Mouse (Mus musculus) left cerebral cortex, adult 18-20 months (tissue): Measurements from ENCODE around the gene Tfcp2l1. TPM values are rescaled to one million over a fixed set of nuclear protein-coding genes. Genes with fewer than 3 reads are reported as not detected.
A peak's percentile ranks its signal among the peaks of the same experiment; 100 is the strongest.
"Not testable (repeated sequence)": the region's sequence is repeated elsewhere in the genome, so short reads cannot be mapped to it uniquely, and the experiment has no call there.

ENCODE experiments used
- DNase-seq, 2 experiments: peaks; one replicate each; pipeline ENCODE4 v3.0.0; 2021 to 2022; ENCODE audit warnings: low spot score in 2 of 2, mixed read lengths in 1 of 2
- long read RNA-seq, 2 experiments: library from polyadenylated mRNA; stranded (forward); transcript quantifications; one replicate each; pipeline ENCODE4 v2.0.0; 2021
- total RNA-seq, 2 experiments: library from RNA; stranded (reverse); gene quantifications; 2 replicates each; pipeline ENCODE4 v1.2.3; 2021

Tfcp2l1 gene
- total RNA-seq: 1 to 10 TPM; 2.7 to 2.9 TPM
- long read RNA-seq, experiment 1, full-length matches to known transcripts: 1 of 2 reads
- long read RNA-seq, experiment 1, partial matches to known transcripts: 0 of 2 reads
- long read RNA-seq, experiment 1, other reads (novel, unspliced or antisense): 1 of 2 reads
- long read RNA-seq, experiment 2, partial matches to known transcripts: 1 of 2 reads
- long read RNA-seq, experiment 2, other reads (novel, unspliced or antisense): 1 of 2 reads

DNA sequence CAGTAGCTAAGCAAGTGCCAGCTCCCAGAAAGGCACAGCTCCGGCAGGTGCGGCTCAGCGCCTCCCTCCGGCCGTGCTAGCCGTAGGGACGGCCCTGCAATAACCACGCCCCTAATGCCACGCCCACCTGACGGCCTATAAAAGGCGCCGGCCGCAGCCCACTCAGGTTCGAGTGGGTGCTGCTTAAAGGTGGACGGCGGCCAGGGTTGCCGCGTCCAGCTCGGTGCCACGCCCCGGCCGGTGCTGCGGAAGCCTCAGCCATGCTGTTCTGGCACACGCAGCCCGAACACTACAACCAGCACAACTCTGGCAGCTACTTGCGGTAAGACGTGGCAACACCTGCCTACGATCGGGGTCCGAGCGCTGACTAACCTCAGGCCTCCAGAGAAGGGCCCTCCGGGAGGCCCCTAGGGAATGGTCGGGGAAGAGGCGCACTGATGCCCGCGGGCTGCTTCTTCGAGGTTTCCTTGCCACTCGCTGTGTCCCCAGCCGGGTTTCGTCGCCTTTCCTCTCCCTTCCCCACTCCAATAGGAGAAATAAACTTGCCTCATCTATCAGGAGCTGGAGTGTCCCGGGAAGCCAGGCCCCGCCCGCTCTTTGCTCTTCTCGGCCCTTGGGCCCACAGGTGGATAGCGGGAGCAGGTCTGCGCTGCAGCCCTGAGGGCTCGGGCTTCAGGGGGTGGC is at the start of gene Tfcp2l1:
Gene Tfcp2l1, plus strand, starts transcription at position 165 of the 684 bp plus-strand sequence.
- peak; percentile 39 to 44 for DNase-seq

- DNase-seq: no peak
Measured at GRCm38 (mm10) chr1:118580174-118580702, 47.5 kb upstream of the Tfcp2l1 start.

DNA sequence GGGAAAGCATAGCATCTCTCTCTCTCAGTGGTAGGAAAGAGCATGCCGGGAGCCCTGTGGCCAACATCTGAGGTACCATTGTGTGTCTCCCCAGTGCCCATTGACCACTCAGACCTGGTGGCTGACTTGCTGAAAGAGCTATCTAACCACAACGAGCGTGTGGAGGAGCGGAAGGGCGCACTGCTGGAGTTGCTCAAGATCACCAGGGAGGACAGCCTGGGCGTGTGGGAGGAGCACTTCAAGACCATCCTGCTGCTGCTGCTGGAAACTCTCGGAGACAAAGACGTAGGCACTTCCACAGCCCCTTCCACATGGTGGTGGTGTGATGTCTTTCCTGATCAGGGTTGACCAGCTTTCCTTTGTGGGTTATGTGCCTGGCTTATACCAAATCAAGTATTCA is 46.6 kb upstream of the Tfcp2l1 start:
- no peak for DNase-seq

- DNase-seq: no peak
Measured at GRCm38 (mm10) chr1:118589721-118590120, 38.0 kb upstream of the Tfcp2l1 start.

- no peak for DNase-seq
Measured at GRCm38 (mm10) chr1:118592933-118593332, 34.8 kb upstream of the Tfcp2l1 start.

- DNase-seq: no peak
Measured at GRCm38 (mm10) chr1:118595395-118595794, 32.4 kb upstream of the Tfcp2l1 start.

GRCm38 (mm10) chr1:118597475-118598213 is 30.1 kb upstream of the Tfcp2l1 start:
- DNase-seq: no peak

GRCm38 (mm10) chr1:118598339-118598738 is 29.4 kb upstream of the Tfcp2l1 start:
- DNase-seq: no peak

DNA sequence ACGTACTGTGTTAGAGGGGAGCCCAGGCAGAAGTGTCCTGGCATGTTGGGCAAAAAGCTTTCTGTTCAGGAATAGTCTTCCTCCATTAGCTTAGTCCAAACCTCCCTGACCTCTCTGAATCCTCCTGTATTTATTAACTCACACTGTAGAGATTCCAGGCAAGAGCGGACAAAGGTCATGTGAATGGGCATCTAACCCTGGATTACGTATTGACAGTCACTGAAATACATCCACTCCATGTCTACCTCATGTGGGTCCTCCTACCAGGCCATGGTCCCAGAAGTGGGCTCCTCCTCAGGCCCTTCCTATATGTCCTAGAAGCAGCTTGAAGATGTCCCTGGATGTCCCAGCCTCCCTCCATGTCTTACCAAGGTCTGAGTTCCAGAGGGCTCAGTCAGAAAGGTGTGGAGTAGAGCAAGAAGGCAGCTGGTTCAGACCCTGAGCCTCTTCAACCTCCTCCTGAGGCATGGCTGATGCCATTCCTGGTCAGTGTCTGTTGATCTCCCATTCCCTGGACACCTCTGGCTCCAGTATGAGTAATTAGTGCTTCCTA is 14.0 kb upstream of the Tfcp2l1 start:
- DNase-seq: no peak

GRCm38 (mm10) chr1:118621055-118621454 is 6.7 kb upstream of the Tfcp2l1 start:
- not testable (repeated sequence) for DNase-seq

- DNase-seq: no peak
Measured at GRCm38 (mm10) chr1:118622857-118623256, 4.9 kb upstream of the Tfcp2l1 start.

DNA sequence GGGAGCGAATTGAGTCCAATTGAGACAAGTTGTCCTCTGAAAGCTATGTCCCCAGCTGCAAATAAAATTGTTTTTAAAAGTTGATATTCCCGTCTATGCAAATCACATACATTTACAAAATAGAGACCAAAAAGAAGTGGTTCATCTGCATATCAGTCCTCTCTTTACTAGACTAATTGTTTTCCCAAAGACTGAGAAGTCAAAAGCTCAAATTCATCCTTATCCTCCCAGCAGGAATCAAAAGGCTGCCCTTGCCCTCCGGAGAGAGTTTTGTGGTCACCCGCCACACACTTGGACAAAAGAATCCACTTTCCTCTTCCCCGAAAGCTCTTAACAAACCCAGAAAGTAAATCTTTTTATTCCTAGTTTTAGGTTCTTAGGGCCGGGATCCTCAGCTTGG is 2.3 kb upstream of the Tfcp2l1 start:
- DNase-seq: no peak

GRCm38 (mm10) chr1:118625921-118626320 is 1.8 kb upstream of the Tfcp2l1 start:
- DNase-seq: no peak

DNA sequence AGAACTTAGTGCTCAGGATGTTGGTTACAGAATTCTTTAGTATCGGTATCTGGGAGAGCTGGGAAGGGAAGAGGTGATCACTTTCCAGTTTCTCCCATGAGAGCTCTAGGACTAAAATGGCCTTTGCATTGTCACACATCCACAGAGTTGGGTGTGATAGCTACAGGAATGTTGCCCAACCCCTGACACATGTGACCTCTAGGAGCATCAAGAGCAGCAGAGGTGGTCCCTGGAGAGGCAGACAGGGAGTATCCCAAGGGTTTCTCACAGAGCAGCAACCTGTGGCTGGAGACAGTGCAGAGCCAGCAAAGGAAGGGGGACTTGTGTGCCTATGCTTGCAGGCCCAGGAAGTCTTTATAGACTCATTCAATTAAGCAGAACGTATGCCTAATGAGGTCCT is 1.3 kb upstream of the Tfcp2l1 start:
- no peak for DNase-seq

DNA sequence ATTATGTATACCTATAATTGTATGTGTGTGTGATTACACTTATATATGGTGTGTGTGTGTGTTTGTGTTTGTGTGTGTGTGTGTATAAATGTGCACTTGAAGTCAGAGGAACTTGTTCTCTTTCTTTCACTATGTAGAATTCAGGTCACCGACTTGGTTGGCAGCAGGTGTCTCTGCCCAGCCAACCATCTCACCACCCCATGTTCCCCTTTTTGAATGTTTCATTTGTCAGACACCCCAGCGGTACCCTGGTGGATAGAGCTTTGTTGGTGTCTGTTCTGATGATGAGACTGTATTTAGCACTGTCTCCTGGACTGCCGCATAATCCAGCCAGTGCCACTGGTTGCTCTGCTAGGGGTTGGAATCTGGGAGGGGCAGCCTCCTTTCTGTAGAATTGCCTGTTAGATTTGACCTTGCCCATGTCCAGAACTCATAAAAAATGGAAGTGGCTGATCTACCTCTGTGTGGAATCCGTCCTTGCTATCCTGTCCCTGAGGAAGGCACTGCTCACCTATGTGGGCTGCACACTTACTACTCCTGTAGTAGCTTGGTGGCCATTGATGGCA is 5.8 kb downstream of the Tfcp2l1 start:
- DNase-seq: no peak

DNA sequence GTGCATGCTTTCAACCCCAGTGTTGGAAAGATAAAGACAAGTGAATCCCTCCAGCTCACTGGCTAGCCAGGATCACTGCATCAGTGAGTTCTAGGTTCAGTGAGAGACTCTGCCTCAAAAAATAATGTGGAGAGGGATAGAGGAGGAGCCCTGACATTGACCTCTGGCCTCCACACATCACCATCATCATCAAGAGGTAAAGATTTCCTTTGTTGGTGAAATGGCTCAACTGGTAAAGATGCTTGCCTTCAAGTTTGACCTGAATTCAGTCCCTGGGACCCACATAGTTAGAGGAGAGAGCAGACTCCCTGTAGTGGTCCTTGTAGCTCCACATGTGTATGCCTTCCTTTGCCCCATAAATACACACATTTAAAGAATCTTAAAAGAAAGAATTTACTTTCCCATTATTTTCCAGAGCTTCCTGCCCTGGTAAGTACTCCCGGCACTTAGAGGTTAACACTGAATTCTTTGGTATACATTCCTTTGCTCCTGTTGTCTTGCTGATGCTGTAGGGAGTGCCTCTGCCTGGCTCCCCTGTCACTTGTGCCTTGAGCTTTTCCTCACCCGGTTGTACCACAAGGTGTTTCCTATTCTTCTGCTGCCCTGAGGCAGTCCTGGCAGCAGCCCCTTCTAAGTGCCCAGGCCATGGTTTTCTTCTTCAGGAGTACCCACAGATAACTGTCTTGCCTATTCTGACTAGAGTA is 14.7 kb downstream of the Tfcp2l1 start:
- DNase-seq: no peak

GRCm38 (mm10) chr1:118643138-118643979 is 15.6 kb downstream of the Tfcp2l1 start:
- DNase-seq: no peak

- DNase-seq: no peak
Measured at GRCm38 (mm10) chr1:118645701-118646100, 18.0 kb downstream of the Tfcp2l1 start.

GRCm38 (mm10) chr1:118648015-118648414 is 20.3 kb downstream of the Tfcp2l1 start:
- no peak for DNase-seq
